Mouse (Mus musculus) brain, embryonic 14.5 days (tissue): Measurements from ENCODE around the gene Sirt3.

Experiments used
- CTCF ChIP-seq: fragments of 200-500 bp; IDR thresholded peaks from 2 replicates; pipeline ENCODE4 v1.5.1; 2012; ENCODE audit warnings: inconsistent platforms, mild to moderate bottlenecking, moderate library complexity, borderline replicate concordance; ENCODE audit not compliant: insufficient read depth, insufficient read length; ENCODE audit errors: extremely low read depth
- POLR2A ChIP-seq: fragments of 200-500 bp; IDR thresholded peaks from 2 replicates; pipeline ENCODE4 v1.6.1; 2012; ENCODE audit warnings: mild to moderate bottlenecking, inconsistent platforms, borderline replicate concordance; ENCODE audit not compliant: poor library complexity, insufficient read depth, insufficient read length, severe bottlenecking; ENCODE audit errors: extremely low read depth

DNA sequence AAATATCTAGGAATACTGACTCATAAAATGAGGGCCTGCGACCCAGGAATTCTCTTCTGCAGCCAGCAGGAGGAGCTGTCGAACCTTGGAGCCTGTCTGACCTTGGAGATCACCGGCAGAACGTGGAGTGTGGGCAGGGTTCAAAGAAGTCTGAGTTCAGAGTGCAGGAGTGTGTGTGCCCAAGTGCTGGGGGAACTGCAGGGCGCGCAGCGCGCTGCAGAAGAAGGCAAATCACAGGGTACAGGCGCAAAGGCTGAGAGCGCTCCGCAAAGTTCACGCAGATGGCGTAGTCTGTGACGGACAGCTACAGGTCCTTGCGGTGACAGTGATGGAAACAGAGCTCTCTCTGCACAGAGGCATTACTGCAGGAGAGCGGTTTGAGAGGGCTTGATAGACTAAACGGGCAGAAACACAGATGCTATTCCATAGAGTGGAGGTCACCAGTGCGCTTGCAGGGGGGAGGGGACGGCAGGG, 26.6 kb upstream of the Sirt3 start:
- TF ChIP-seq CTCF = peak; percentile 86
- TF ChIP-seq POLR2A = no peak
